Mouse (Mus musculus): ENCODE measurements around the gene Cyb5b. TPM values are rescaled to one million over a fixed set of nuclear protein-coding genes. Genes with fewer than 3 reads are reported as not detected.

The Cyb5b gene
- polyA plus RNA-seq, 1 experiment from 2014 or later: 138 TPM

DNA sequence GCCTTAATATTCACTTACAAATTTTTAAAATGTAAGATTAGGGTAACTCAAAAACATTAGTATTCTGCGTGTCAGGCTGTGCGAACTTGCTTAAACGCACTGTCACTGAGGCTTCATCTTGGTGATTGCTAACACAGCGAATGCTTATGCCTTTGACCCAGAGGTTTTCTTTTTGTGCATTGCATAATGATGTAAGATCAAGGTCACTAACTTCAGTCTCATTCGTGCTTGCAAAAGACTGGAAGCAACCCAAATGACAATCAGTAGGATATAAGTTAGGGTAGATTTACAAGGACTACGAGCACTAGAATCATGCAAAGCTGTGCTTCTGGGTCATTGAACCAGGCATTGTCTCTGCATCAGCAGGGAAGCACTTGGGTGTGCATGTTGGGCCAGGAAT is 12.8 kb upstream of the Cyb5b start:
- Histone ChIP-seq H3K27ac (replicated peaks) (no peak overlapping the region), H3K4me3 (no peak overlapping the region), H3K9me3 (no peaks in the 10 kb centered on the region), H3K27me3 (replicated peaks; ENCODE audit: low read depth, poor library complexity, severe bottlenecking) (no peaks in the 10 kb centered on the region), H3K4me1 (peaks cover 38% of the 10 kb centered on the region), H3K36me3 (replicated peaks) (no peaks in the 10 kb centered on the region)
- WGBS: 93% methylated on average over 6 of the region's 6 CpGs
- DNase-seq (ENCODE audit: low spot score): no peak

DNA sequence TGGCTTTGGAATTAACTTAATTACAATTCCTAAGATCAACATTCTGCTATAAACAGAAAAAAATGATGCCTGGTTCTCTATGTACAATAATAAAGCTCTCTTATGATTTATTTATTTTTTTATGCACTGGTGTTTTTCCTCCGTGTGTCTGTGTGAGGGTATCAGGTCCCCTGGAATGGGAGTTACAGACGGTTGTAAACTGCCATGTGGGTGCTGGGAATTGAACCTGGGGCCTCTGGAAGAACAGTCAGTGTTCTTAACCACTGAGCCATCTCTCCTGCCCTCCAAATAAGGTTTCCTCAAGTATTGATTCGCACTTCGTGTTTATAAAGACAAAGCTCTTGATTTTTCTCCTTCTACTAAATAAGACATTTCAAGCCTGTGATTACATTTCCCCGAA is 12.1 kb upstream of the Cyb5b start:
- H3K36me3 ChIP-seq (replicated peaks): no peaks in the 10 kb centered on the region
- WGBS: 91% methylated on average over 5 of the region's 5 CpGs
- peaks cover 32% of the 10 kb centered on the region for H3K4me1 ChIP-seq
- no peak overlapping the region for H3K27ac ChIP-seq (replicated peaks)
- no peaks in the 10 kb centered on the region for H3K9me3 ChIP-seq
- no peak overlapping the region for H3K4me3 ChIP-seq
- H3K27me3 ChIP-seq (replicated peaks; ENCODE audit: low read depth, poor library complexity, severe bottlenecking): no peaks in the 10 kb centered on the region
- no peak for DNase-seq (ENCODE audit: low spot score)

- H3K9me3 ChIP-seq: no peaks in the 10 kb centered on the region
- H3K36me3 ChIP-seq (replicated peaks): no peaks in the 10 kb centered on the region
- H3K27me3 ChIP-seq (replicated peaks; ENCODE audit: low read depth, poor library complexity, severe bottlenecking): no peaks in the 10 kb centered on the region
- WGBS: 52% methylated on average over 13 of the region's 13 CpGs
- peaks cover 26% of the 10 kb centered on the region for H3K4me1 ChIP-seq
- DNase-seq (ENCODE audit: low spot score): peak; percentile 30
- peak overlapping the region; percentile 40 for H3K27ac ChIP-seq (replicated peaks)
- no peak overlapping the region for H3K4me3 ChIP-seq
Measured at GRCm38 (mm10) chr8:107139704-107140470, 10.6 kb upstream of the Cyb5b start.

GRCm38 (mm10) chr8:107142539-107142938 is 7.9 kb upstream of the Cyb5b start:
- Histone ChIP-seq H3K36me3 (replicated peaks) (no peaks in the 10 kb centered on the region), H3K27ac (replicated peaks) (no peak overlapping the region), H3K4me3 (no peak overlapping the region), H3K9me3 (no peaks in the 10 kb centered on the region), H3K27me3 (replicated peaks; ENCODE audit: low read depth, poor library complexity, severe bottlenecking) (no peaks in the 10 kb centered on the region), H3K4me1 (peaks cover 13% of the 10 kb centered on the region)
- DNase-seq (ENCODE audit: low spot score): no peak
- 90% methylated on average over 4 of the region's 4 CpGs for WGBS

DNA sequence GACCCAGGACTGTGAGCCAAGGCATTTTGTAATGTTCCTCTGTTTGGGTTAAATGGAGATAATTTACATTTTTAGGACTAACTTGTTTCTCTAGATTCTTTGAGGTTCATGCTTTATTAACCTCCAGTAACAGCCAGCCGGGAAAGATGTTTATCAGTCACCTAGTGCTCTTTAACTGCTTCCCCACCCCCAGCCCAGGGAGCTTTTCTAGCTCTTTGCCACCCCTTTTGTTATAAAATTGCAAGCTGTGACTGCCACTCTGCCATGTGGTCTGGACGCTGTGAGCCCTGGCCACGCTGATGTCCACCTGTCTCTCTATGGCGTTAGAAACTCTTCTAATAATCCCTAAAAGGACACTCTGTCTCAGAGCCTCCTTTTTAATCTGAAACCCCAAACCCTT is 6.9 kb upstream of the Cyb5b start:
- Histone ChIP-seq H3K27me3 (replicated peaks; ENCODE audit: low read depth, poor library complexity, severe bottlenecking) (no peaks in the 10 kb centered on the region), H3K27ac (replicated peaks) (no peak overlapping the region), H3K4me1 (peaks cover 13% of the 10 kb centered on the region), H3K4me3 (no peak overlapping the region), H3K36me3 (replicated peaks) (no peaks in the 10 kb centered on the region), H3K9me3 (no peaks in the 10 kb centered on the region)
- WGBS: 60% methylated on average over 4 of the region's 4 CpGs
- DNase-seq (ENCODE audit: low spot score): no peak

DNA sequence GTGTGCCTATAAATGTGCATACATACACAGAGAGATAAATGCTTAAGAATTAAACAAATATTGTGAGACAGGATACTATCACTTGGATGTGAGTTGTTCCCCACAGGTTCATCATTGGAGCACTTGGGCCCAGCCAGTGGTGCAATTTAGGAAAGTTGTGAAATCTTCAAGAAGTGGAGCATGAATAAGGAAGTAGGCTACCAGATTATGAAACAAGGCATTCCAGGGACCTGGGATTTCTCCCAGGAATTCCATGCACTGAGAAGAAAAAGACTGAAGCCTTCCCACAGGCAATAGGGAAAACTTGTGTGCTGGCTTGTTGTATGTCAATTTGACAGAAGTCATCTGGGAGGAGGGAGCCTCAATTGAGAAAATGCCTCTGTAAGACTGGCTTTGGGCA is 4.3 kb upstream of the Cyb5b start:
- Histone ChIP-seq H3K27me3 (replicated peaks; ENCODE audit: low read depth, poor library complexity, severe bottlenecking) (no peaks in the 10 kb centered on the region), H3K9me3 (no peaks in the 10 kb centered on the region), H3K4me1 (peaks cover 10% of the 10 kb centered on the region), H3K4me3 (no peak overlapping the region), H3K27ac (replicated peaks) (no peak overlapping the region), H3K36me3 (replicated peaks) (no peaks in the 10 kb centered on the region)
- no peak for DNase-seq (ENCODE audit: low spot score)

DNA sequence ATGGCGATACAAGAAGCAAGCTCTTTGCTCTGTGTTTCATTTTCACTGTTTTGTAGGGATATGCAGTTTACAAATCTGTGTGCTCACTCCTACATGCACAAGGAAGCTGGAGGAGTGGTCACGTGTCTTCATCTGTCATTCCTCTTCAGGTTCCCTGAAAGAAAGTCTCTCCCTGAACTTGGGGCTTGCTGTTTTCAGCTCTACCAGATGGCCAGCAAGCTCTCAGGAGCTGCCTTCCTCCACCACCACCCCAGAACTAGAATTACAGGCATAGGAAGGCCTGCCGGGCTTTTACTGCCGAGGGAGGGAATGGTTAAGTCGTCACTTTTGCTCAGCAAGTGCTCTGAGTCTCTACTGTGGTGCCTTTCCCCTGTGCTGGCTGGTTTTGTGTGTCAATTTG is 1.6 kb upstream of the Cyb5b start:
- no peaks in the 10 kb centered on the region for H3K9me3 ChIP-seq
- DNase-seq (ENCODE audit: low spot score): no peak
- peak overlapping the region; percentile 14; the same call in 1 of the 2 replicates for H3K27ac ChIP-seq (replicated peaks)
- H3K4me1 ChIP-seq: peaks cover 14% of the 10 kb centered on the region
- H3K4me3 ChIP-seq: no peak overlapping the region
- H3K27me3 ChIP-seq (replicated peaks; ENCODE audit: low read depth, poor library complexity, severe bottlenecking): no peaks in the 10 kb centered on the region
- 84% methylated on average over 5 of the region's 5 CpGs for WGBS
- peaks cover 23% of the 10 kb centered on the region for H3K36me3 ChIP-seq (replicated peaks)

- Histone ChIP-seq H3K4me1 (peaks cover 14% of the 10 kb centered on the region), H3K36me3 (replicated peaks) (peaks cover 35% of the 10 kb centered on the region), H3K4me3 (peak overlapping the region; percentile 76), H3K9me3 (no peaks in the 10 kb centered on the region), H3K27ac (replicated peaks) (peak overlapping the region; percentile 91), H3K27me3 (replicated peaks; ENCODE audit: low read depth, poor library complexity, severe bottlenecking) (no peaks in the 10 kb centered on the region)
- no peak for DNase-seq (ENCODE audit: low spot score)
- 26% methylated on average over 6 of the region's 6 CpGs for WGBS
Measured at GRCm38 (mm10) chr8:107150057-107150403, 410 bp upstream of the Cyb5b start.

GRCm38 (mm10) chr8:107151212-107151920 is 926 bp downstream of the Cyb5b start:
- H3K36me3 ChIP-seq (replicated peaks): peaks cover 49% of the 10 kb centered on the region
- DNase-seq (ENCODE audit: low spot score): no peak
- peak overlapping the region; percentile 76 for H3K4me3 ChIP-seq
- H3K27me3 ChIP-seq (replicated peaks; ENCODE audit: low read depth, poor library complexity, severe bottlenecking): no peaks in the 10 kb centered on the region
- peak overlapping the region; percentile 91 for H3K27ac ChIP-seq (replicated peaks)
- peaks cover 14% of the 10 kb centered on the region for H3K4me1 ChIP-seq
- no peaks in the 10 kb centered on the region; the same call in 1 of the 2 replicates for H3K9me3 ChIP-seq
- WGBS: 79% methylated on average over 7 of the region's 7 CpGs

DNA sequence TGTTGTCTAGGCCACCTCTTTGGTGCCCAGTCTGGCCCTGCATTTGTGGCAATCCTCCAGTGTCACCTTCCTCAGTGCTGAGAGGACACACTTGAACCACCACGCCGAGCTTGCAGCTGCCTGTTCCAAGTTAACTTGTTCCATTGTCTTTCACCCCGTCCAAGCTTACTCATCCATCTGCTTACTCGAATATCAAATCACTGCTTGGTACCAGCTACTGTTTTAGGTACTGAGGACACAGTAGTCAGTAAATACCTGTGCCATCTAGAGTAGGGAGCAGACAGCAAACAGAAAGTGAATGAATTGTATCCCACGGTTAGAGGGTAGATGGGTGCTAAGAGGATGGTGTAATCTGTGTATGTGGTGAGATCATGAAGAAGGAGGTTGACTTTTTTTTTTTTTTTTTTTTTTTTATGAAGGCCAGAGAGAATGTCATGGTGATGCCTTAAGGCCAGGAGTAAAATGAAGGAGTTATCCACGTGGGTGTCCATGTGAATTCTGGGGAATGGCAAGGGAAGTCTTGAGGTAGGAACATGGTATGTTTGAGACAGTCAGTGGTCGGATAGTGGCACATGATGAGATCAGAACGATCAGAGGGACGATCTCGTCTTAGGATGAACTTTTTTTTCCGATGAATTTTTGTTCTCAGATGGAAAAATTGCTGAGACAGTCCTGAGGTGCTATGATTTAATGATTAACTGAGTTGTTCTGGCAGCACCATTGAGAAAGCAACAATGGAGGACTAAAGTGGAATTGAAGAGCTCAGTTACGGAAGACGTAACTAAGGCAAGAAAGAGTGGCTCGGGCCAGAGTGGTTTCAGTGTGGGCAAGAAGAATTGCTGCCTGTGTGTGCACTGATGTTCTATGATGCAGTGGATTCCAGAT is 3.1 kb downstream of the Cyb5b start:
- WGBS: 94% methylated on average over 14 of the region's 14 CpGs
- H3K27ac ChIP-seq (replicated peaks): no peak overlapping the region
- H3K27me3 ChIP-seq (replicated peaks; ENCODE audit: low read depth, poor library complexity, severe bottlenecking): no peaks in the 10 kb centered on the region
- DNase-seq (ENCODE audit: low spot score): no peak
- no peaks in the 10 kb centered on the region; the same call in 1 of the 2 replicates for H3K9me3 ChIP-seq
- no peak overlapping the region for H3K4me3 ChIP-seq
- H3K4me1 ChIP-seq: peaks cover 14% of the 10 kb centered on the region
- peaks cover 69% of the 10 kb centered on the region for H3K36me3 ChIP-seq (replicated peaks)

- no peaks in the 10 kb centered on the region; the same call in 1 of the 2 replicates for H3K9me3 ChIP-seq
- no peak overlapping the region for H3K27ac ChIP-seq (replicated peaks)
- peaks cover 96% of the 10 kb centered on the region for H3K36me3 ChIP-seq (replicated peaks)
- no peaks in the 10 kb centered on the region for H3K27me3 ChIP-seq (replicated peaks; ENCODE audit: low read depth, poor library complexity, severe bottlenecking)
- H3K4me3 ChIP-seq: no peak overlapping the region
- no peak for DNase-seq (ENCODE audit: low spot score)
- no peaks in the 10 kb centered on the region for H3K4me1 ChIP-seq
Measured at GRCm38 (mm10) chr8:107156816-107157215, 6.4 kb downstream of the Cyb5b start.

DNA sequence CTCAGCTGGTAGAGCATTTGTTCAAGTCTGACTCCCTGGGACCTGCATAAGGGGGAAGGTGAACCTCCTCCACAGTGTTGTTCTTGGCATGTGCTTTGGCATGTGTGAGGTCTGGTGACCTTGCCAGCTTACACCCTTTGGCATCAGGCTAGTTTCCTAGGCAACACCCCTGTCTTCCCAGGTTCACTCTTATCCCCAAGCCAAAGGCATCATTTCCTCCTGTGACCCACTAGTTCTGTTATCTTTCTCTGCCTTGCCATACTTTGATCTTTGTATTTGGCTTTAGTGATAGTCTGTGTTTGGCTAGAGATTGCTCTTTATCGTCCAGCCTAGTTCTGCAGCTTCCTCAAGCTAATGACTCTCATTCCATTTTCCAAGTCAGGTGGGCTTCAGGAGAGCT is 7.4 kb downstream of the Cyb5b start:
- 90% methylated on average over 1 of the region's 1 CpGs for WGBS
- Histone ChIP-seq H3K36me3 (replicated peaks) (peaks cover 95% of the 10 kb centered on the region), H3K4me1 (no peaks in the 10 kb centered on the region), H3K4me3 (no peak overlapping the region), H3K27me3 (replicated peaks; ENCODE audit: low read depth, poor library complexity, severe bottlenecking) (no peaks in the 10 kb centered on the region), H3K27ac (replicated peaks) (no peak overlapping the region), H3K9me3 (no peaks in the 10 kb centered on the region; the same call in 1 of the 2 replicates)
- DNase-seq (ENCODE audit: low spot score): no peak

Measured in embryonic facial prominence, embryonic 10.5 days (tissue).